Mouse (Mus musculus) adrenal gland, postnatal 10 days (tissue): ENCODE measurements around the gene Nxf3. TPM values are rescaled to one million over a fixed set of nuclear protein-coding genes. Genes with fewer than 3 reads are reported as not detected.

Source experiments
- total RNA-seq, 2 experiments: library from RNA; stranded (reverse); gene quantifications; 2 replicates each; pipeline ENCODE4 v1.2.3; 2021

Nxf3 gene
- total RNA-seq, 2 experiments from 2014 or later: not detected

Other genes starting within 250 kb of the Nxf3 start
- gene Gprasp2, start 246.2 kb downstream of the Nxf3 start, total RNA-seq: 10 to 100 TPM; 14.8 to 21.6 TPM
- 10 to 100 TPM; 62.1 to 76.8 TPM for gene Arxes2, start 91.4 kb downstream of the Nxf3 start, total RNA-seq
- gene Arxes1, start 51.9 kb downstream of the Nxf3 start, total RNA-seq: 10 to 100 TPM; 25.0 to 30.2 TPM
- gene Bex2, start 17.0 kb downstream of the Nxf3 start, total RNA-seq: 10 to 100 TPM; 34.5 to 38.8 TPM
- gene Bex4, start 53.7 kb upstream of the Nxf3 start, total RNA-seq: 10 to 100 TPM; 12.1 to 13.5 TPM
- gene Tceal8, start 87.1 kb upstream of the Nxf3 start, total RNA-seq: 10 to 100 TPM; 43.3 to 53.2 TPM
- 1 to 10 TPM; 3.3 to 7.3 TPM for gene Tceal5, start 118.6 kb upstream of the Nxf3 start, total RNA-seq
- 10 to 100 TPM; 14.9 to 27.1 TPM for gene Tceal7, start 129.5 kb upstream of the Nxf3 start, total RNA-seq
- 10 to 100 TPM; 15.1 to 17.5 TPM for gene Bex1, start 130.3 kb upstream of the Nxf3 start, total RNA-seq
- 100 to 1,000 TPM; 237 to 281 TPM for gene Tceal9, start 159.8 kb upstream of the Nxf3 start, total RNA-seq
- gene Bex3, start 185.0 kb upstream of the Nxf3 start, total RNA-seq: 100 to 1,000 TPM; 151 to 189 TPM